Mouse (Mus musculus) forebrain, embryonic 10.5 days (tissue): ENCODE results near the gene Gm40460. TPM values are rescaled to one million over a fixed set of nuclear protein-coding genes. Genes with fewer than 3 reads are reported as not detected.
"Not testable (repeated sequence)": the region's sequence is repeated elsewhere in the genome, so short reads cannot be mapped to it uniquely, and the experiment has no call there.

Experiments used
- DNase-seq: peaks from one replicate; pipeline ENCODE4 v3.0.0-alpha.2; 2017; ENCODE audit warnings: low spot score; ENCODE audit errors: extremely low spot score
- H3K27ac ChIP-seq: fragments of 300-500 bp; sonication (generic); 2 replicates; pipeline ENCODE4 v1.5.1; 2016; ENCODE audit warnings: mild to moderate bottlenecking
- H3K27me3 ChIP-seq: fragments of 300-500 bp; sonication (generic); 2 replicates; pipeline ENCODE4 v1.6.1; 2016; ENCODE audit warnings: mild to moderate bottlenecking; ENCODE audit not compliant: poor library complexity, severe bottlenecking
- H3K36me3 ChIP-seq: fragments of 300-500 bp; sonication (generic); replicated peaks from 2 replicates; pipeline ENCODE4 v1.6.1; 2016; ENCODE audit warnings: mild to moderate bottlenecking, moderate library complexity
- H3K4me1 ChIP-seq: fragments of 300-500 bp; sonication (generic); 2 replicates; pipeline ENCODE4 v1.6.1; 2016
- H3K4me3 ChIP-seq: fragments of 300-500 bp; sonication (generic); 2 replicates; pipeline ENCODE4 v1.5.1; 2016; ENCODE audit warnings: mild to moderate bottlenecking, moderate library complexity
- H3K9me3 ChIP-seq: fragments of 300-500 bp; sonication (generic); 2 replicates; pipeline ENCODE4 v1.6.1; 2016; ENCODE audit warnings: mild to moderate bottlenecking, moderate library complexity
- WGBS: fragments of 180-500 bp; shearing (Covaris S2); methylation state at CpG from one replicate; pipeline ENCODE4 v1.1.7; 2016; 5-methylcytosine and 5-hydroxymethylcytosine counted together
- polyA plus RNA-seq: library from polyadenylated mRNA; unstranded; fragments of >200 nt; fragmentation: Nextera tagmentation; extraction: Ambion mirVana; gene quantifications from 2 replicates; pipeline ENCODE4 v1.2.1, GENCODE M21; 2016

The Gm40460 gene
- polyA plus RNA-seq, 1 experiment from 2014 or later: not detected

- H3K27me3 ChIP-seq, H3K4me1 ChIP-seq, DNase-seq, H3K27ac ChIP-seq, H3K4me3 ChIP-seq, H3K36me3 ChIP-seq, H3K9me3 ChIP-seq: not testable (repeated sequence)
- WGBS: 57% methylated on average over 3 of the region's 3 CpGs
Observed at GRCm38 (mm10) chr7:142229871-142230270, 11.0 kb downstream of the Gm40460 start, which contains the start of gene Krtap5-5. TSS of gene Krtap5-5 (minus strand) at chr7:142229971.

- DNase-seq: no peak
- Histone ChIP-seq H3K4me1 (peaks cover 7% of the 10 kb centered on the region; the same call in 1 of the 2 replicates), H3K4me3 (no peak overlapping the region), H3K9me3 (no peaks in the 10 kb centered on the region), H3K36me3 (no peaks in the 10 kb centered on the region), H3K27me3 (no peaks in the 10 kb centered on the region), H3K27ac (0 out of 2 replicates have a peak overlapping the region, but pooled peaks have one; percentile 11)
- WGBS: 48% methylated on average over 2 of the region's 2 CpGs
Observed at GRCm38 (mm10) chr7:142224518-142224917, 16.4 kb downstream of the Gm40460 start.

DNA sequence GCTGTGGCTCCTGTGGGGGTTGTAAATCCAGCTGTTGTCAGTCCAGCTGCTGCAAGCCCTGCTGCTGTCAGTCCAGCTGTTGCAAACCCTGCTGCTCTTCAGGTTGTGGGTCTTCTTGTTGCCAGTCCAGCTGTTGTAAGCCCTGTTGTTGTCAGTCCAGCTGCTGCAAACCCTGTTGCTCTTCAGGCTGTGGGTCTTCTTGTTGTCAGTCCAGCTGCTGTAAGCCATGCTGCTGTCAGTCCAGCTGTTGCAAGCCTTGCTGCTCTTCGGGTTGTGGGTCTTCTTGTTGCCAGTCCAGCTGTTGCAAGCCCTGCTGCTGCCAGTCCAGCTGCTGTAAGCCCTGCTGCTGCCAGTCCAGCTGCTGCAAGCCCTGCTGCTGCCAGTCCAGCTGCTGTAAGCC is 28.7 kb downstream of the Gm40460 start:
- H3K9me3 ChIP-seq, H3K27ac ChIP-seq, H3K4me3 ChIP-seq, H3K27me3 ChIP-seq, H3K4me1 ChIP-seq, H3K36me3 ChIP-seq, DNase-seq: not testable (repeated sequence)
- WGBS: 70% methylated on average over 1 of the region's 1 CpGs

- DNase-seq: no peak
- H3K4me3 ChIP-seq: no peak within 1 kb of the TSS
- H3K27me3 ChIP-seq: no peaks in the 10 kb centered on the region
- no peaks in the 10 kb centered on the region for H3K9me3 ChIP-seq
- no peaks in the 10 kb centered on the region for H3K4me1 ChIP-seq
- WGBS: 75% methylated on average over 1 of the region's 1 CpGs
- no peaks in the 10 kb centered on the region for H3K36me3 ChIP-seq
- H3K27ac ChIP-seq: no peak within 1 kb of the TSS
Observed at GRCm38 (mm10) chr7:142211559-142211958, 29.3 kb downstream of the Gm40460 start, which contains the start of gene Gm7579. TSS of gene Gm7579 (plus strand) at chr7:142211859.

DNA sequence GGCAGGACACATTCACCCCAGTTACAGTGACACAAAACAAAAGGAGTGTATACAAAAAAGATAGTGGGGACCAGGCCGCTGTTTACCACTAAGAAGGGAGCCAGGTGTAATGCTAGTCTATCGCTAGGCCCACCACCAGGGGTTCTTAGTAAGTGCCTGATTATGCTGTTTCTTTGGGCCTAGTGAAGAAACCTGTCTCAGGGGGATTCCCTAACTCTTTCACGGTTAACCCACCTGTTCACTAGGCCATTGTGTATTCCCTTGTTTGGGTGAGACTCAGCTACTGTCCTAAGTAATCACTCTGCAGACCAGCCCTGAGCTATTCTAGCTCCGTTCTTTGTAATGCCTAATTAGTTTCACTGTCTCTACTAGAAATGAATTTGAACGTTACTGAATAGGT is 34.0 kb downstream of the Gm40460 start:
- WGBS: 76% methylated on average over 5 of the region's 5 CpGs

DNA sequence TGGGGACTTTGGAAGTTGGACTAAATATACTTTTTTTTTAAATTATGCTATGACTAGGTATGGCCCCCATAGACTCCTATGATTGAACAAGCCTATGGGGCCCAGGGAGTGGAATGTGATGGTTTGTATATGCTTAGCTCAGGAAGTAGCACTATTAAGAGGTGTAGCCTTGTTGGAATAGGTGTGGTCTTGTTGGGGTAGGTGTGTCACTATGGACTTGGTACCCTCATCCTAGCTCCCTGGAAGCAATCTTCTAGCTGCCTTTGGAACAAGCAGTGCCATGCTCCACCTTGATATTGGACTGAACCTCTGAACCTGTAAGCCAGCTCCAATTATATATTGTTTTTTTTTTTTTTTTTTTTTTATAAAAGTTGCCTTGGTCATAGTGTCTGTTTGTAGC is 35.4 kb downstream of the Gm40460 start:
- Histone ChIP-seq H3K27ac (no peak overlapping the region), H3K4me3 (no peak overlapping the region), H3K4me1 (no peaks in the 10 kb centered on the region), H3K27me3 (0 out of 2 replicates have a peak, but pooled peaks cover 3% of the 10 kb centered on the region), H3K9me3 (no peaks in the 10 kb centered on the region), H3K36me3 (no peaks in the 10 kb centered on the region)
- DNase-seq: no peak

More for the DNA sequence above, 34.0 kb downstream of the Gm40460 start:
- DNase-seq, H3K4me3 ChIP-seq, H3K27ac ChIP-seq, H3K9me3 ChIP-seq, H3K27me3 ChIP-seq, H3K4me1 ChIP-seq, H3K36me3 ChIP-seq: not testable (repeated sequence)

- no peak for DNase-seq
- Histone ChIP-seq H3K27ac (no peak within 1 kb of the TSS), H3K4me1 (no peaks in the 10 kb centered on the region), H3K36me3 (no peaks in the 10 kb centered on the region), H3K4me3 (no peak within 1 kb of the TSS), H3K9me3 (no peaks in the 10 kb centered on the region), H3K27me3 (0 out of 2 replicates have a peak, but pooled peaks cover 3% of the 10 kb centered on the region)
- 77% methylated on average over 1 of the region's 1 CpGs for WGBS
Observed at GRCm38 (mm10) chr7:142201064-142201463, 39.8 kb downstream of the Gm40460 start, which contains the start of gene Krtap5-3. TSS of gene Krtap5-3 (plus strand) at chr7:142201364.

DNA sequence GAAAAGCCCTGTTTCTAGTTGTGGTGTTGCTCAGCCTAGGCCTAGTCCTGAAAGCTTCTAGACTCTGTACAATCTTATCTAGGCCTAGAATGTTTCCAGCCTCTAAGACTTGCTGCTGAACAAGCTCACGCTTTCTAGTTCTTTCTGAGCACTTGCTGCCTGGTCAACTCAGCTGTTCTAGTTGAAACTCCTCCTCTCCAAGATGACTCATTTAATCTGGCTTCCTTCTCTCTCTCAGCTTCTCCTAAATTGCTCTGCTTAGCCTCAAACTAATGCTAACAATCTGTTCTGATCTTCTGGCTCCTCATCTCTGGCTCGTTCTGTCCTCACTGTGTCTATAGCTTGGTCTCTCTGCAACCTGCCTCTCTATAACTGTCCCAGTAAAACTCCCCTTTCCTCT is 42.1 kb downstream of the Gm40460 start:
- Histone ChIP-seq H3K27ac (no peak overlapping the region), H3K4me3 (no peak overlapping the region), H3K9me3 (no peaks in the 10 kb centered on the region), H3K36me3 (no peaks in the 10 kb centered on the region), H3K27me3 (0 out of 2 replicates have a peak, but pooled peaks cover 3% of the 10 kb centered on the region), H3K4me1 (no peaks in the 10 kb centered on the region)
- 80% methylated on average over 2 of the region's 2 CpGs for WGBS
- DNase-seq: no peak

Other genes with a start within 250 kb of the Gm40460 start
- gene Mob2, start 180.0 kb downstream of the Gm40460 start, polyA plus RNA-seq: 60.9 and 65.7 TPM in 2 replicates
- gene Dusp8, start 145.2 kb downstream of the Gm40460 start, polyA plus RNA-seq: 3.6 and 7.3 TPM in 2 replicates
- gene Gm45618, start 120.3 kb downstream of the Gm40460 start, polyA plus RNA-seq: 0.38 TPM in 1 of 2 replicates, not detected in the other
- not detected in 2 replicates for gene Gm39115, start 105.0 kb downstream of the Gm40460 start, polyA plus RNA-seq
- gene Gm45337, start 96.5 kb downstream of the Gm40460 start, polyA plus RNA-seq: not detected in 2 replicates
- gene Gm29735, start 84.0 kb downstream of the Gm40460 start, polyA plus RNA-seq: not detected in 2 replicates
- gene Gm4553, start 75.3 kb downstream of the Gm40460 start, polyA plus RNA-seq: not detected in 2 replicates
- gene Krtap5-2, start 65.1 kb downstream of the Gm40460 start, polyA plus RNA-seq: not detected in 2 replicates
- not detected in 2 replicates for gene Gm10153, start 50.7 kb downstream of the Gm40460 start, polyA plus RNA-seq
- gene Krtap5-3, start 39.7 kb downstream of the Gm40460 start, polyA plus RNA-seq: not detected in 2 replicates
- gene Gm7579, start 29.2 kb downstream of the Gm40460 start, polyA plus RNA-seq: not detected in 2 replicates
- gene Krtap5-5, start 11.1 kb downstream of the Gm40460 start, polyA plus RNA-seq: not detected in 2 replicates
- not detected in 2 replicates for gene Gm2431, start 17.3 kb upstream of the Gm40460 start, polyA plus RNA-seq
- gene Gm4559, start 33.3 kb upstream of the Gm40460 start, polyA plus RNA-seq: not detected in 2 replicates
- not detected in 2 replicates for gene Krtap5-1, start 56.0 kb upstream of the Gm40460 start, polyA plus RNA-seq
- not detected in 2 replicates for gene Krtap5-4, start 62.5 kb upstream of the Gm40460 start, polyA plus RNA-seq
- 0.51 and 1.00 TPM in 2 replicates for gene Ifitm10, start 132.7 kb upstream of the Gm40460 start, polyA plus RNA-seq
- gene Gm49369, start 141.6 kb upstream of the Gm40460 start, polyA plus RNA-seq: not detected in 2 replicates
- gene Ctsd, start 147.0 kb upstream of the Gm40460 start, polyA plus RNA-seq: 135 and 142 TPM in 2 replicates
- gene Syt8, start 193.8 kb upstream of the Gm40460 start, polyA plus RNA-seq: 0.18 TPM in 1 of 2 replicates, not detected in the other
- gene Tnni2, start 200.7 kb upstream of the Gm40460 start, polyA plus RNA-seq: 0.46 and 1.4 TPM in 2 replicates
- gene Lsp1, start 219.7 kb upstream of the Gm40460 start, polyA plus RNA-seq: 10.7 and 12.0 TPM in 2 replicates